29 mouse cellular contexts compared by ENCODE assay signal in genomic region chr1:105851341-105851740, GRCm38 (mm10).
DNase-seq lines count a peak whose midpoint lies in the region; ATAC-seq lines count a peak whose summit lies in the region.
"Had no signal": no experiment of that assay in that cellular context is flagged by ENCODE, and none has a peak within 500 bp of the region (broad histone marks: within the 10 kb centered on the region; RNA-seq: fewer than 3 reads in every experiment).

No protein-coding gene starts in this region.

- ATAC-seq in liver, embryonic 15.5 days (ENCODE audit: insufficient read depth) = peak; percentile 97
- ATAC-seq in stomach, embryonic 15.5 days (ENCODE audit: insufficient read depth, low FRiP score, low read depth) = peak; percentile 63; the same call in 1 of the 2 replicates
- ATAC-seq: forebrain, embryonic 14.5 days; inflammation-experienced regulatory T-cells, adult 6 months; lung, postnatal 0 days; Patski had no signal

- H3K4me3 ChIP-seq in liver, embryonic 15.5 days (replicated peaks) = no peak overlapping the region
- no peak overlapping the region for H3K4me3 ChIP-seq in stomach, embryonic 15.5 days (replicated peaks)
- H3K4me3 ChIP-seq: embryonic facial prominence, embryonic 12.5 days; hindbrain, embryonic 15.5 days; layer of hippocampus, adult 2 months; limb, embryonic 12.5 days; midbrain, embryonic 12.5 days; myocyte; neural tube, embryonic 12.5 days had no signal

- H3K9me3 ChIP-seq in liver, embryonic 15.5 days (replicated peaks) = no peaks in the 10 kb centered on the region
- no peaks in the 10 kb centered on the region for H3K9me3 ChIP-seq in stomach, embryonic 15.5 days
- H3K9me3 ChIP-seq: embryonic facial prominence, embryonic 12.5 days; hindbrain, embryonic 15.5 days; limb, embryonic 12.5 days; midbrain, embryonic 12.5 days; neural tube, embryonic 12.5 days had no signal

- 21% methylated on average over 2 of the region's 2 CpGs for WGBS in liver, embryonic 15.5 days (ENCODE audit: insufficient replicate concordance)
- WGBS in stomach, embryonic 15.5 days = 95% methylated on average over 2 of the region's 2 CpGs

- peak; percentile 15 for DNase-seq in heart, adult 11 months
- no peak for DNase-seq in heart, postnatal 10 days
- peak; percentile 63 for DNase-seq in liver
- DNase-seq in lung, postnatal 14 days = no peak
- no peak for DNase-seq in left cerebral cortex, adult 11 months (ENCODE audit: low spot score)
- DNase-seq in heart, adult 8-10 months (ENCODE audit: low spot score) = no peak
- DNase-seq: adrenal gland, postnatal 14 days; cerebellum, adult 8-10 months; cerebellum, postnatal 36 days; embryo, embryonic 11 days; gastrocnemius, postnatal 14 days; kidney, adult 18-20 months; kidney, postnatal 36 days; lung, adult 18-20 months had no signal

- peaks cover 12% of the 10 kb centered on the region for H3K4me1 ChIP-seq in liver, embryonic 15.5 days (replicated peaks)
- no peaks in the 10 kb centered on the region for H3K4me1 ChIP-seq in stomach, embryonic 15.5 days
- H3K4me1 ChIP-seq: embryonic facial prominence, embryonic 12.5 days; hindbrain, embryonic 15.5 days; limb, embryonic 12.5 days; midbrain, embryonic 12.5 days; neural tube, embryonic 12.5 days had no signal

- no peak overlapping the region for H3K4me2 ChIP-seq in liver, embryonic 15.5 days
- no peak overlapping the region for H3K4me2 ChIP-seq in stomach, embryonic 15.5 days
- H3K4me2 ChIP-seq: embryonic facial prominence, embryonic 12.5 days; heart, embryonic 11.5 days; hindbrain, embryonic 15.5 days; limb, embryonic 12.5 days; midbrain, embryonic 12.5 days; neural tube, embryonic 12.5 days had no signal

- H3K9ac ChIP-seq in liver, embryonic 15.5 days = no peak overlapping the region
- no peak overlapping the region for H3K9ac ChIP-seq in stomach, embryonic 15.5 days
- H3K9ac ChIP-seq: embryonic facial prominence, embryonic 12.5 days; hindbrain, embryonic 15.5 days; limb, embryonic 12.5 days; midbrain, embryonic 12.5 days; neural tube, embryonic 12.5 days had no signal

- H3K36me3 ChIP-seq in liver, embryonic 15.5 days (replicated peaks) = no peaks in the 10 kb centered on the region
- no peaks in the 10 kb centered on the region for H3K36me3 ChIP-seq in stomach, embryonic 15.5 days
- H3K36me3 ChIP-seq: embryonic facial prominence, embryonic 12.5 days; hindbrain, embryonic 15.5 days; limb, embryonic 12.5 days; midbrain, embryonic 12.5 days; neural tube, embryonic 12.5 days had no signal

- H3K27ac ChIP-seq in liver, embryonic 15.5 days (replicated peaks) = no peak overlapping the region
- no peak overlapping the region for H3K27ac ChIP-seq in stomach, embryonic 15.5 days
- H3K27ac ChIP-seq: embryonic facial prominence, embryonic 12.5 days; hindbrain, embryonic 15.5 days; layer of hippocampus, adult 2 months; limb, embryonic 12.5 days; midbrain, embryonic 12.5 days; neural tube, embryonic 12.5 days had no signal

- no peaks in the 10 kb centered on the region for H3K27me3 ChIP-seq in liver, embryonic 15.5 days
- H3K27me3 ChIP-seq in stomach, embryonic 15.5 days (replicated peaks) = no peaks in the 10 kb centered on the region
- H3K27me3 ChIP-seq: CH12.LX; embryonic facial prominence, embryonic 12.5 days; hindbrain, embryonic 15.5 days; limb, embryonic 12.5 days; midbrain, embryonic 12.5 days; neural tube, embryonic 12.5 days had no signal

- intact Hi-C loops in heart, postnatal 10 days (cut with DNase I) = no loop called here

Comparison
In these comparisons a context has a peak if more than half of its experiments do, and no peak if none do; other contexts are left out.
1. DNase-seq: peak in heart, adult 11 months (single experiment) and liver (single experiment); none in heart, postnatal 10 days (0 of 2), lung, postnatal 14 days (single experiment), left cerebral cortex, adult 11 months (single experiment) and heart, adult 8-10 months (single experiment).